Mouse (Mus musculus) C2C12 (cell line): Measurements from ENCODE around the gene Enho.

Experiments used
- CTCF ChIP-seq: IDR thresholded peaks from one replicate; pipeline ENCODE4 v1.5.1; 2011; ENCODE audit not compliant: control insufficient read depth, insufficient read depth, insufficient read length
- MAX ChIP-seq: IDR thresholded peaks from one replicate; pipeline ENCODE4 v1.6.1; 2011; ENCODE audit warnings: mild to moderate bottlenecking, control low read depth
- MYOD1 ChIP-seq: IDR thresholded peaks from one replicate; pipeline ENCODE4 v1.6.1; 2011; ENCODE audit warnings: low read depth; ENCODE audit not compliant: control insufficient read depth, insufficient read length

- no peak for TF ChIP-seq CTCF
- no peak for TF ChIP-seq MYOD1
- TF ChIP-seq MAX: no peak
Measured at GRCm38 (mm10) chr4:41638186-41638731, 1.9 kb downstream of the Enho start.
